Mouse (Mus musculus): ENCODE measurements around the gene Ror1. TPM values are rescaled to one million over a fixed set of nuclear protein-coding genes. Genes with fewer than 3 reads are reported as not detected.

The Ror1 gene
- polyA plus RNA-seq, 1 experiment from 2014 or later, result 13.0 TPM

DNA sequence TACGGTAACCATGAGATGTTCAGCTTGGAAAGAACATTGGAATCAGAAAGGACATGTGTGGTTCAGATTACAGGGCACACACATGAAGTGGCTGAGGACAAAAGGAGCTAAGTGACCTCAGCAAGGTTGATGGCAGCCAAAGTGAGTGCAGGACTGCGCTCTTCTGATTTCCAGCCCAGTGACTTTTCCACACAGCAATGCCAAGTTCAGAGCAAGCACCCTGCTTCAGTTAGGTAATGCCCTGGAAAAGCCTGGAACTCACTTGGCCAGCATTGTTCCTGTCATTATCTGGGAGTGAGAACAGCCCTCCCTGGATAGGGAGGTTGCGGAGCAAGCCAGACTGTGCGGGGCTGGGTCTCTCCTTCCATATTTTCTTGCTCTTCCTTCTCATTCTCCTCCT lies 299.8 kb downstream of the Ror1 start:
- no peak for ATAC-seq (ENCODE audit: low read depth)
- H3K4me3 ChIP-seq (ENCODE audit: low read length), result no peak overlapping the region
- peaks cover 12% of the 10 kb centered on the region for H3K4me1 ChIP-seq (replicated peaks; ENCODE audit: control insufficient read depth, insufficient read depth, low read length)
- no peaks in the 10 kb centered on the region for H3K36me3 ChIP-seq (ENCODE audit: control insufficient read depth, insufficient read depth, low read length)
- H3K4me2 ChIP-seq (ENCODE audit: low read depth, low read length), result no peak overlapping the region
- H3K9me3 ChIP-seq (ENCODE audit: control insufficient read depth, low read length), result no peaks in the 10 kb centered on the region
- no peak overlapping the region for H3K9ac ChIP-seq (ENCODE audit: low read length)
- no peaks in the 10 kb centered on the region for H3K27me3 ChIP-seq (ENCODE audit: control insufficient read depth, insufficient read depth, low read depth, low read length)
- 90% methylated on average over 4 of the region's 4 CpGs for WGBS
- no peak overlapping the region for H3K27ac ChIP-seq (ENCODE audit: low read length)

- WGBS, result 19% methylated on average over 3 of the region's 3 CpGs
- ATAC-seq (ENCODE audit: low read depth), result no peak
- H3K36me3 ChIP-seq (ENCODE audit: control insufficient read depth, insufficient read depth, low read length), result no peaks in the 10 kb centered on the region
Measured at GRCm38 (mm10) chr4:100398079-100398478, 302.5 kb downstream of the Ror1 start.

DNA sequence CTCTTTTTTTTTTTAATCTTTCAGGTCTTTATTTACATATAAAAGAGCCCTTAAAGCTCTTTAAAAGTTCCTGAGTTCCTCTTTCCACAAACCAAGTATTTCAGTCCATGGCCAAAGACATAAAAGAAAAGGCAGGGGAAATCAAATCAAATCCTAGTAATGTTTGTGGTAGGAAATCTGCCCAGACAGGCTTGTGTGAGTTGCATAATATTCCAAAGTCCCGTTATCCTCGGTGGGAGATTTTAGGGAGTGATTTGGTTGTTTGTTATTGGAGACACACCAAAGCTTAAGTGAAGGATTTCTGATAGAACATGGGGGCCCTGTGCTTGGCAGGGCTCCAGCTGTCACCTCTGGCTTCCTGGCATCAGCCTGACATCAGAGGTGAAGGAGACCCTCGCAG lies 305.5 kb downstream of the Ror1 start:
- Histone ChIP-seq H3K4me3 (ENCODE audit: low read length) (no peak overlapping the region), H3K9ac (ENCODE audit: low read length) (no peak overlapping the region), H3K36me3 (ENCODE audit: control insufficient read depth, insufficient read depth, low read length) (no peaks in the 10 kb centered on the region), H3K27ac (ENCODE audit: low read length) (peak overlapping the region; percentile 53; the same call in 1 of the 2 replicates), H3K4me2 (ENCODE audit: low read depth, low read length) (no peak overlapping the region), H3K4me1 (replicated peaks; ENCODE audit: control insufficient read depth, insufficient read depth, low read length) (peaks cover 24% of the 10 kb centered on the region), H3K9me3 (ENCODE audit: control insufficient read depth, low read length) (no peaks in the 10 kb centered on the region), H3K27me3 (ENCODE audit: control insufficient read depth, insufficient read depth, low read depth, low read length) (no peaks in the 10 kb centered on the region)
- ATAC-seq (ENCODE audit: low read depth), result no peak
- 21% methylated on average over 3 of the region's 3 CpGs for WGBS

More at GRCm38 (mm10) chr4:100398079-100398478, 302.5 kb downstream of the Ror1 start:
- no peak overlapping the region for H3K27ac ChIP-seq (ENCODE audit: low read length)
- H3K4me1 ChIP-seq (replicated peaks; ENCODE audit: control insufficient read depth, insufficient read depth, low read length), result peaks cover 26% of the 10 kb centered on the region
- H3K9me3 ChIP-seq (ENCODE audit: control insufficient read depth, low read length), result no peaks in the 10 kb centered on the region
- H3K9ac ChIP-seq (ENCODE audit: low read length), result no peak overlapping the region
- H3K27me3 ChIP-seq (ENCODE audit: control insufficient read depth, insufficient read depth, low read depth, low read length), result no peaks in the 10 kb centered on the region
- H3K4me2 ChIP-seq (ENCODE audit: low read depth, low read length), result no peak overlapping the region
- H3K4me3 ChIP-seq (ENCODE audit: low read length), result no peak overlapping the region

GRCm38 (mm10) chr4:100401581-100402470 lies 306.2 kb downstream of the Ror1 start:
- Histone ChIP-seq H3K4me3 (ENCODE audit: low read length) (no peak overlapping the region), H3K36me3 (ENCODE audit: control insufficient read depth, insufficient read depth, low read length) (no peaks in the 10 kb centered on the region), H3K27me3 (ENCODE audit: control insufficient read depth, insufficient read depth, low read depth, low read length) (no peaks in the 10 kb centered on the region), H3K9me3 (ENCODE audit: control insufficient read depth, low read length) (no peaks in the 10 kb centered on the region), H3K9ac (ENCODE audit: low read length) (no peak overlapping the region), H3K4me2 (ENCODE audit: low read depth, low read length) (no peak overlapping the region), H3K27ac (ENCODE audit: low read length) (no peak overlapping the region; the same call in 1 of the 2 replicates), H3K4me1 (replicated peaks; ENCODE audit: control insufficient read depth, insufficient read depth, low read length) (peaks cover 24% of the 10 kb centered on the region)
- 53% methylated on average over 14 of the region's 14 CpGs for WGBS
- peak; percentile 41; the same call in 1 of the 2 replicates for ATAC-seq (ENCODE audit: low read depth)

DNA sequence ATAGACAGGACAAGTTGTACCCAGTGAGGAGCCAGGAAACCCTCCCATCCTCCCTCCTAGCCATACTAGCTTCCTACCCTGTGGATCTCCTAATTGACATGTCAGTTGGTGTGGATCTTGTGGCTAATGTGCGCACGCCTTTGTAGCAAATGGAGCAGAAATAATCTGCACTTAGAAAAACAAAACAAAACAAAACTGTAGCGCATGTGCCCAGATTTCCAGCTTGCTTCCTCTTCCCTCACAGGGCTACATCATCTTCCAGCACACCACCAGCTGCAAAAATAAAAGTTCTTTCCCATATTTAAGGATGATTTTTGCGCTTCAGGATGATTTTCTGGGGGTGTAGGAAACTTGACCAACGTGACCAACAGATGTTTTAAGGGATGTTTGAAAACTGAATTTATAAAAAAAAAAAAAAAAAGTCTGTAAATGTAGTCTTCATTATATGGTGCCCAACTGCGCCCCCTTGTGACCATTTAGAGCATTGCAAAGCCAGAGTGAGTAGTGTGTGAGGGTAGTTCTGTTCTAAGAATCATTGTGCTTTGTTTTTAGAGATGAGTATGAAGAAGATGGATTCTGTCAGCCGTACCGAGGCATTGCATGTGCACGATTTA lies 311.8 kb downstream of the Ror1 start:
- Histone ChIP-seq H3K4me1 (replicated peaks; ENCODE audit: control insufficient read depth, insufficient read depth, low read length) (peaks cover 11% of the 10 kb centered on the region), H3K4me3 (ENCODE audit: low read length) (no peak overlapping the region), H3K9me3 (ENCODE audit: control insufficient read depth, low read length) (no peaks in the 10 kb centered on the region), H3K9ac (ENCODE audit: low read length) (no peak overlapping the region), H3K27ac (ENCODE audit: low read length) (peak overlapping the region; percentile 29; the same call in 1 of the 2 replicates), H3K27me3 (ENCODE audit: control insufficient read depth, insufficient read depth, low read depth, low read length) (no peaks in the 10 kb centered on the region), H3K4me2 (ENCODE audit: low read depth, low read length) (peak overlapping the region; percentile 32), H3K36me3 (ENCODE audit: control insufficient read depth, insufficient read depth, low read length) (peaks cover 6% of the 10 kb centered on the region)
- WGBS, result 24% methylated on average over 9 of the region's 9 CpGs
- peak; percentile 51; the same call in 1 of the 2 replicates for ATAC-seq (ENCODE audit: low read depth)

DNA sequence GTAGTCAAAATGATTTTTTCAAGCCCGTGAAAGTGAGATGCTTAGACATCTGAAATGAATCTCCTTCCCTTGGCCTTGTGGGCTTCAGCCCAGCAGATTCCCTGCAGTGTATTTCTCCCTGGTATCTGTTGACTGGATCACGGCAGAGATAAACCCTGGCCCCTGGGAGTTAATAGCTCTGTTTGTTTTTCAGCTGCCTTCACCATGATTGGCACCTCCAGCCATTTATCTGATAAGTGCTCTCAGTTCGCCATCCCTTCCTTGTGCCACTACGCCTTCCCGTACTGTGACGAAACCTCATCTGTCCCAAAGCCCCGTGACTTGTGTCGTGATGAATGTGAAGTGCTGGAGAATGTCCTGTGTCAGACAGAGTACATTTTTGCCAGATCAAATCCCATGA lies 313.9 kb downstream of the Ror1 start:
- 51% methylated on average over 8 of the region's 8 CpGs for WGBS
- no peaks in the 10 kb centered on the region for H3K9me3 ChIP-seq (ENCODE audit: control insufficient read depth, low read length)
- no peak overlapping the region for H3K9ac ChIP-seq (ENCODE audit: low read length)
- H3K4me1 ChIP-seq (replicated peaks; ENCODE audit: control insufficient read depth, insufficient read depth, low read length), result peaks cover 11% of the 10 kb centered on the region
- H3K4me2 ChIP-seq (ENCODE audit: low read depth, low read length), result no peak overlapping the region
- no peak overlapping the region for H3K27ac ChIP-seq (ENCODE audit: low read length)
- H3K36me3 ChIP-seq (ENCODE audit: control insufficient read depth, insufficient read depth, low read length), result peaks cover 6% of the 10 kb centered on the region
- no peaks in the 10 kb centered on the region for H3K27me3 ChIP-seq (ENCODE audit: control insufficient read depth, insufficient read depth, low read depth, low read length)
- ATAC-seq (ENCODE audit: low read depth), result no peak
- H3K4me3 ChIP-seq (ENCODE audit: low read length), result no peak overlapping the region

DNA sequence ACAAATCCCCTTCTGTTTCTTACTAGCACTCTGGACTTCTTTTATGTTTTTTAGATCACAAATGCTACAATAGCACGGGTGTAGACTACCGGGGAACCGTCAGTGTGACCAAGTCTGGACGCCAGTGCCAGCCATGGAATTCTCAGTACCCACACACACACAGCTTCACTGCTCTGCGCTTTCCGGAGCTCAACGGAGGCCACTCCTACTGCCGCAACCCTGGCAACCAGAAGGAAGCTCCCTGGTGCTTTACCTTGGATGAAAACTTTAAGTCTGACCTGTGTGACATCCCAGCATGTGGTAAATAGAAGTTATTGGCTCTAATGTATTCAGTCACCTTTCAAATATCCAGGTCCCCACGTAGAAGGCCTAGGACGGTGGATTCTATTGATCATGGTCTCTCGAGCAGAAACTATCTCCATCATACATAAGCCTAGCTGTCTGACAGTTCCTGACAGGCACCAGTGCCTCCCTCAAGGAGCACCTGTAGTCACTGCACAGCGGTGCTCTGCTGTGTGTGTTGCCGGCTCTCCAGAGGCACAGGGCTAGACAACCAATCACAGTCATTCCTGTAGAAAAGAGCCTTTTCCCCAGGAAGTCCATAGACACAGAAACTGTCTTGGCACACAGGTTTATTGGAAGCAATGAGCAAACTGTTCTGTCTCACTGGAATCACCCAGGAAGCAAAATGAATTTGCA lies 316.4 kb downstream of the Ror1 start:
- ATAC-seq (ENCODE audit: low read depth), result no peak
- Histone ChIP-seq H3K27me3 (ENCODE audit: control insufficient read depth, insufficient read depth, low read depth, low read length) (no peaks in the 10 kb centered on the region), H3K4me1 (replicated peaks; ENCODE audit: control insufficient read depth, insufficient read depth, low read length) (peaks cover 11% of the 10 kb centered on the region), H3K36me3 (ENCODE audit: control insufficient read depth, insufficient read depth, low read length) (peaks cover 6% of the 10 kb centered on the region), H3K4me2 (ENCODE audit: low read depth, low read length) (no peak overlapping the region), H3K9me3 (ENCODE audit: control insufficient read depth, low read length) (no peaks in the 10 kb centered on the region), H3K27ac (ENCODE audit: low read length) (no peak overlapping the region), H3K9ac (ENCODE audit: low read length) (no peak overlapping the region), H3K4me3 (ENCODE audit: low read length) (no peak overlapping the region)
- WGBS, result 56% methylated on average over 13 of the region's 13 CpGs

DNA sequence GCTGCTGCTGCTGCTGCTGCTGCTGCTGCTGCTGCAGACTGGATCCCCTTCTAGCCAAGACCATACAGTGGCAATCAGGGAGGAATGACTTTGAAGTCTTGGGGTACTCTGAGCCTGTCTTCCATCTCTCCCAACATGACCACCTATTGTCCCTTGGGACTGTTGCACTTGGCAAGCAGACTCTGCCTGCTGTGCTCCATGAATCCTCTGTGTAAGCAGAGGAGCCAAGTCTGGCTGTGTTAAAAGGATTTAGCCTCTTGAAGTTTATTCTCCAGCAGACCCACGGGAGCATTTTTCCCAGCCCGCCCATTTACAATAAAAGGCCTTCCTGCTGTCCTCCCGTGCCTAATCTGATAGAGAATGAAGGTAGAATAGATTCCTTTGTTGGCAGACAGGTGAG lies 327.2 kb downstream of the Ror1 start:
- no peaks in the 10 kb centered on the region for H3K27me3 ChIP-seq (ENCODE audit: control insufficient read depth, insufficient read depth, low read depth, low read length)
- H3K27ac ChIP-seq (ENCODE audit: low read length), result no peak overlapping the region
- no peak overlapping the region for H3K4me3 ChIP-seq (ENCODE audit: low read length)
- whole genome bisulfite sequencing, result 37% methylated on average over 3 of the region's 3 CpGs
- H3K9ac ChIP-seq (ENCODE audit: low read length), result no peak overlapping the region
- H3K4me2 ChIP-seq (ENCODE audit: low read depth, low read length), result no peak overlapping the region
- H3K36me3 ChIP-seq (ENCODE audit: control insufficient read depth, insufficient read depth, low read length), result no peaks in the 10 kb centered on the region
- H3K9me3 ChIP-seq (ENCODE audit: control insufficient read depth, low read length), result no peaks in the 10 kb centered on the region
- H3K4me1 ChIP-seq (replicated peaks; ENCODE audit: control insufficient read depth, insufficient read depth, low read length), result no peaks in the 10 kb centered on the region
- ATAC-seq (ENCODE audit: low read depth), result no peak

DNA sequence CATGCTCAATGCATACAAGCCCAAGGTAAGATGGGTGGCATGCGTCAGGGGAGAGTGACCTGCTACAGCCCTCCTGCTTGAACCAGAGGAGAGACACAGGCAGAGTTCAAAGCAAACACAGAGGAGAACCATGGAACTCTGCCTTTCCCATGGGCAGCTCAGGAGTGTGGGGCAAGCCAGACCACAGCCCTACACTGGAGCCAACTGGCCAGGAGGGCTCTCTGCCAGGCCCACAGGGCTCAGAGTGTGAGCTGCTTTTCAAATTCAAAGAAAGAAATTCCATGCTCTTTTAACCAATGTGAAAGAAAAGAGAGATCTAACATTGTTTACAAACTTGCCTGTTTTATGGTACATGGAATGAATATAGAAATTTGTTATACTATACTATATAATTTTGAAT lies 330.5 kb downstream of the Ror1 start:
- no peak overlapping the region for H3K4me3 ChIP-seq (ENCODE audit: low read length)
- 81% methylated on average over 1 of the region's 1 CpGs for WGBS
- H3K9me3 ChIP-seq (ENCODE audit: control insufficient read depth, low read length), result no peaks in the 10 kb centered on the region
- no peak overlapping the region for H3K27ac ChIP-seq (ENCODE audit: low read length)
- H3K27me3 ChIP-seq (ENCODE audit: control insufficient read depth, insufficient read depth, low read depth, low read length), result no peaks in the 10 kb centered on the region
- no peak overlapping the region for H3K9ac ChIP-seq (ENCODE audit: low read length)
- ATAC-seq (ENCODE audit: low read depth), result no peak
- H3K36me3 ChIP-seq (ENCODE audit: control insufficient read depth, insufficient read depth, low read length), result no peaks in the 10 kb centered on the region
- peaks cover 12% of the 10 kb centered on the region for H3K4me1 ChIP-seq (replicated peaks; ENCODE audit: control insufficient read depth, insufficient read depth, low read length)
- no peak overlapping the region for H3K4me2 ChIP-seq (ENCODE audit: low read depth, low read length)

Measured in lung, embryonic 16.5 days (tissue).